Comparison of ENCODE assay signal across 27 mouse cellular contexts in genomic region chr4:133793269-133793668, GRCm38 (mm10).
"Had no signal": no experiment of that assay in that cellular context is flagged by ENCODE, and none has a peak within 500 bp of the region (broad histone marks: within the 10 kb centered on the region; RNA-seq: fewer than 3 reads in every experiment).

No protein-coding gene starts in this region.

- H3K4me3 ChIP-seq: gastrocnemius, adult 2 months; heart, embryonic 10.5 days; heart, embryonic 12.5 days; hindbrain, embryonic 10.5 days; hindbrain, embryonic 12.5 days; kidney, embryonic 15.5 days; left cerebral cortex, adult 2 months; limb, embryonic 10.5 days; limb, embryonic 12.5 days; liver, embryonic 13.5 days had no signal

- DNase-seq: gastrocnemius, adult 2 months; gastrocnemius, postnatal 10 days; gastrocnemius, postnatal 25 days; heart, adult 18-20 months; heart, postnatal 10 days; heart, postnatal 4 days; kidney, adult 11 months; kidney, adult 2 months; kidney, adult 9 months; kidney, postnatal 14 days; kidney, postnatal 36 days; layer of hippocampus, adult 9-11 months; layer of hippocampus, postnatal 36 days; liver; liver, embryonic 13.5 days had no signal

- H3K27ac ChIP-seq: gastrocnemius, adult 2 months; heart, embryonic 10.5 days; hindbrain, embryonic 10.5 days; hindbrain, embryonic 12.5 days; hindbrain, embryonic 14.5 days; hindbrain, postnatal 0 days; kidney, embryonic 15.5 days; kidney, postnatal 0 days; left cerebral cortex, adult 2 months; limb, embryonic 10.5 days; limb, embryonic 12.5 days; liver, embryonic 13.5 days had no signal

- ATAC-seq: hindbrain, postnatal 0 days had no signal

- H3K4me1 ChIP-seq: heart, embryonic 10.5 days; heart, embryonic 12.5 days; hindbrain, embryonic 10.5 days; hindbrain, embryonic 12.5 days; kidney, embryonic 15.5 days; limb, embryonic 10.5 days; limb, embryonic 12.5 days; liver, embryonic 13.5 days had no signal

- H3K27me3 ChIP-seq: heart, embryonic 12.5 days; hindbrain, embryonic 12.5 days; kidney, embryonic 15.5 days; limb, embryonic 12.5 days; liver, embryonic 13.5 days had no signal

- H3K4me2 ChIP-seq: heart, embryonic 12.5 days; hindbrain, embryonic 12.5 days; hindbrain, embryonic 14.5 days; kidney, embryonic 15.5 days; limb, embryonic 12.5 days; liver, embryonic 11.5 days; liver, embryonic 13.5 days had no signal

- H3K9me3 ChIP-seq: heart, embryonic 10.5 days; heart, embryonic 12.5 days; hindbrain, embryonic 10.5 days; hindbrain, embryonic 12.5 days; kidney, embryonic 15.5 days; limb, embryonic 10.5 days; limb, embryonic 12.5 days; liver, embryonic 13.5 days had no signal

- H3K9ac ChIP-seq: heart, embryonic 12.5 days; hindbrain, embryonic 12.5 days; hindbrain, embryonic 14.5 days; kidney, embryonic 15.5 days; limb, embryonic 12.5 days; liver, embryonic 13.5 days had no signal

- H3K36me3 ChIP-seq: heart, embryonic 10.5 days; heart, embryonic 12.5 days; hindbrain, embryonic 10.5 days; hindbrain, embryonic 12.5 days; kidney, embryonic 15.5 days; limb, embryonic 10.5 days; limb, embryonic 12.5 days; liver, embryonic 13.5 days had no signal
